Mouse (Mus musculus) hindbrain, embryonic 11.5 days (tissue): ENCODE results near the gene Pdk4. TPM values are rescaled to one million over a fixed set of nuclear protein-coding genes. Genes with fewer than 3 reads are reported as not detected.

Source experiments
- ATAC-seq: fragments of 200-750 bp; cut with Nextera tagmentation; 2 replicates; pipeline ENCODE4 v1.8.0; 2017; ENCODE audit warnings: mild to moderate bottlenecking, moderate TSS enrichment, moderate library complexity; ENCODE audit not compliant: low FRiP score
- DNase-seq: peaks from one replicate; pipeline ENCODE4 v3.0.0-alpha.2; 2015; ENCODE audit warnings: low spot score
- H3K27ac ChIP-seq: fragments of 300-500 bp; sonication (generic); 2 replicates; pipeline ENCODE4 v1.5.1; 2014; ENCODE audit warnings: mild to moderate bottlenecking, low read depth, low read length
- H3K27me3 ChIP-seq: fragments of 300-500 bp; sonication (generic); 2 replicates; pipeline ENCODE4 v1.6.1; 2014; ENCODE audit warnings: mild to moderate bottlenecking, low read length, moderate library complexity, mixed read lengths; ENCODE audit not compliant: control insufficient read depth, insufficient read depth
- H3K36me3 ChIP-seq: fragments of 300-500 bp; sonication (generic); 2 replicates; pipeline ENCODE4 v1.6.1; 2014; ENCODE audit warnings: mild to moderate bottlenecking, low read length, moderate library complexity, mixed read lengths; ENCODE audit not compliant: control insufficient read depth, insufficient read depth
- H3K4me1 ChIP-seq: fragments of 300-500 bp; sonication (generic); replicated peaks from 2 replicates; pipeline ENCODE4 v1.6.1; 2014; ENCODE audit warnings: low read length, mixed read lengths; ENCODE audit not compliant: control insufficient read depth, insufficient read depth
- H3K4me2 ChIP-seq: fragments of 300-500 bp; sonication (generic); replicated peaks from 2 replicates; pipeline ENCODE4 v1.6.1; 2014; ENCODE audit warnings: mild to moderate bottlenecking, low read depth, low read length
- H3K4me3 ChIP-seq: fragments of 300-500 bp; sonication (generic); 2 replicates; pipeline ENCODE4 v1.5.1; 2014; ENCODE audit warnings: low read depth, low read length
- H3K9ac ChIP-seq: fragments of 300-500 bp; sonication (generic); 2 replicates; pipeline ENCODE4 v1.6.1; 2014; ENCODE audit warnings: low read depth, low read length
- H3K9me3 ChIP-seq: fragments of 300-500 bp; sonication (generic); 2 replicates; pipeline ENCODE4 v1.6.1; 2016; ENCODE audit warnings: low read length; ENCODE audit not compliant: control insufficient read depth
- WGBS: fragments of 180-500 bp; shearing (Covaris S2); extraction: QIAGEN DNeasy Blood & Tissue Kit; methylation state at CpG from one replicate; pipeline ENCODE4 v1.1.7; 2014; 5-methylcytosine and 5-hydroxymethylcytosine counted together
- polyA plus RNA-seq: library from polyadenylated mRNA; unstranded; fragments of >200 nt; fragmentation: Nextera tagmentation; extraction: Ambion mirVana; gene quantifications from 2 replicates; pipeline ENCODE4 v1.2.1, GENCODE M21; 2014

Pdk4 gene
- polyA plus RNA-seq, 1 experiment from 2014 or later = 0.82 TPM

GRCm38 (mm10) chr6:5441221-5441620 is 54.9 kb downstream of the Pdk4 start:
- Histone ChIP-seq H3K4me2 (no peak overlapping the region), H3K27me3 (no peaks in the 10 kb centered on the region), H3K27ac (no peak overlapping the region), H3K4me3 (no peak overlapping the region), H3K9me3 (no peaks in the 10 kb centered on the region), H3K4me1 (no peaks in the 10 kb centered on the region), H3K9ac (no peak overlapping the region), H3K36me3 (no peaks in the 10 kb centered on the region)
- no peak for ATAC-seq
- 84% methylated on average over 6 of the region's 6 CpGs for WGBS
- DNase-seq = no peak

- DNase-seq = peak; percentile 26
- H3K9me3 ChIP-seq = no peaks in the 10 kb centered on the region
- H3K27ac ChIP-seq = no peak overlapping the region
- H3K4me3 ChIP-seq = no peak overlapping the region
- 43% methylated on average over 4 of the region's 4 CpGs for WGBS
- no peak overlapping the region for H3K9ac ChIP-seq
- no peak overlapping the region for H3K4me2 ChIP-seq
- H3K4me1 ChIP-seq = no peaks in the 10 kb centered on the region
- no peaks in the 10 kb centered on the region for H3K27me3 ChIP-seq
- no peaks in the 10 kb centered on the region for H3K36me3 ChIP-seq
- ATAC-seq = no peak
These were observed 58.4 kb downstream of the Pdk4 start for GRCm38 (mm10) chr6:5437757-5438156.

DNA sequence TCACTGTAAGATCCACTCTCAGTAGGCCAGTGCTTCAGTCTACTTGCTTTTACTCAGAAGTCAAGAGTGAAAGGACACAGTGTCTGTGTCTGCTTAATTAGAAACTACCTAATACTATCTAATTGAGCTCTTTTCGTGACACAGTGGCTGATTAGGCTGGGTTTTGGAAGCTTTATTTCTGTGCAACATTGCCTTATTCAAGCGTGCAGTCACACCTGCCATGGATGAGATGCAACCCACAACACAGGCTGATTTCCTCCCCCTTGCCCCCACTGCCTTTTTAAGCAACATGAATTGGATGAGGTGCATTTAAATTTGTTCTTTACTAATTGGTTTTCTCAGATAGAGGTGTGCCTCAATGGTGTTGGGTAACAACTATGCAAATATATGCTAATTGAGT is 62.2 kb downstream of the Pdk4 start:
- Histone ChIP-seq H3K27ac (no peak overlapping the region), H3K9me3 (no peaks in the 10 kb centered on the region), H3K4me2 (no peak overlapping the region), H3K9ac (no peak overlapping the region), H3K36me3 (no peaks in the 10 kb centered on the region), H3K4me3 (no peak overlapping the region), H3K4me1 (no peaks in the 10 kb centered on the region), H3K27me3 (no peaks in the 10 kb centered on the region)
- WGBS = 86% methylated on average over 2 of the region's 2 CpGs
- DNase-seq = no peak
- no peak for ATAC-seq

Other genes with a start within 250 kb of the Pdk4 start
- 7.2 and 8.1 TPM in 2 replicates for gene Pon3, start 240.0 kb downstream of the Pdk4 start, polyA plus RNA-seq
- gene Pon2, start 197.9 kb downstream of the Pdk4 start, polyA plus RNA-seq = 31.2 and 33.0 TPM in 2 replicates
- gene Asb4, start 112.9 kb downstream of the Pdk4 start, polyA plus RNA-seq = 24.5 and 28.7 TPM in 2 replicates
- 4.0 and 4.7 TPM in 2 replicates for gene Dync1i1, start 229.3 kb upstream of the Pdk4 start, polyA plus RNA-seq